Mouse (Mus musculus) cerebellum, adult 9-10 months (tissue): ENCODE data around the gene Rabac1.

Source experiments
- DNase-seq: peaks from one replicate; pipeline ENCODE4 v3.0.0; 2022

Rabac1 gene

GRCm38 (mm10) chr7:24978781-24979180 lies 6.2 kb upstream of the Rabac1 start:
- no peak for DNase-seq

GRCm38 (mm10) chr7:24974893-24975595 lies 2.5 kb upstream of the Rabac1 start:
- peak; percentile 73 for DNase-seq

- peak; percentile 67 for DNase-seq
Observed at GRCm38 (mm10) chr7:24973902-24974301, 1.3 kb upstream of the Rabac1 start.

- DNase-seq: peak; percentile 71
Observed at GRCm38 (mm10) chr7:24973208-24973607, 654 bp upstream of the Rabac1 start.

GRCm38 (mm10) chr7:24971261-24971971 lies 1.1 kb downstream of the Rabac1 start:
- DNase-seq: peak; percentile 71

- peak; percentile 65 for DNase-seq
Observed at GRCm38 (mm10) chr7:24970341-24970740, 2.2 kb downstream of the Rabac1 start.

GRCm38 (mm10) chr7:24969805-24970204 lies 2.7 kb downstream of the Rabac1 start:
- peak; percentile 91 for DNase-seq

GRCm38 (mm10) chr7:24968463-24968862 lies 4.1 kb downstream of the Rabac1 start:
- DNase-seq: no peak

GRCm38 (mm10) chr7:24967966-24968365 lies 4.6 kb downstream of the Rabac1 start:
- DNase-seq: no peak

GRCm38 (mm10) chr7:24964897-24965535 lies 7.5 kb downstream of the Rabac1 start:
- DNase-seq: peak; percentile 93

GRCm38 (mm10) chr7:24964288-24964687 lies 8.3 kb downstream of the Rabac1 start:
- DNase-seq: no peak

GRCm38 (mm10) chr7:24955226-24955625 lies 17.3 kb downstream of the Rabac1 start:
- no peak for DNase-seq

GRCm38 (mm10) chr7:24954450-24954849 lies 18.1 kb downstream of the Rabac1 start:
- no peak for DNase-seq

- no peak for DNase-seq
Observed at GRCm38 (mm10) chr7:24953966-24954365, 18.6 kb downstream of the Rabac1 start.

GRCm38 (mm10) chr7:24949958-24950623 lies 22.5 kb downstream of the Rabac1 start:
- peak; percentile 71 for DNase-seq

- no peak for DNase-seq
Observed at GRCm38 (mm10) chr7:24948774-24949173, 23.8 kb downstream of the Rabac1 start.

- no peak for DNase-seq
Observed at GRCm38 (mm10) chr7:24947316-24948048, 25.1 kb downstream of the Rabac1 start.

GRCm38 (mm10) chr7:24944257-24944950 lies 28.1 kb downstream of the Rabac1 start, which contains the start of gene Gm4881:
Gene Gm4881, minus strand, starts transcription at chr7:24944494.
- no peak for DNase-seq

GRCm38 (mm10) chr7:24943641-24944040 lies 28.9 kb downstream of the Rabac1 start:
- DNase-seq: no peak

GRCm38 (mm10) chr7:24931651-24932050 lies 40.9 kb downstream of the Rabac1 start:
- no peak for DNase-seq

GRCm38 (mm10) chr7:24930475-24930874 lies 42.1 kb downstream of the Rabac1 start:
- no peak for DNase-seq
